Comparison of ENCODE assay signal across 32 mouse cellular contexts in the genomic region with DNA sequence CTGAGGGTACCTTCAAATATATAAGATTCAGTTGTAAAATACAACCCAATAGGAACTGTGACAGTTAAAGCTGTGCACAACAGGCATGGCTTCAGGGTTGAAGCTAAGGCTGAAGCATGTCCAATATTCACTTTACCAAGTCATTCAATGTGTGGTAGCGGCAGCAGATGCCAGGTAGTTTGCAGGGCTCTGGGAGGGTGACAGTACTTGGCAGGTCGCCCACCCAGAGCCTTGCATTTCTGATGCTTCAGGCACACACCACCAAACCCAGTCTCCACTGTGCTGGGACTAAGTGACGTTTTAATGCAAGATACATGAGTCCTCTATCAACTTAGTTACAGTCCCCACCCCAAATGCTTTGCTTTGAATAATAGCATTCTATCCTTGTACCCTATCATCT. TPM values are rescaled to one million over a fixed set of nuclear protein-coding genes. Genes with fewer than 3 reads are reported as not detected.
DNase-seq lines count a peak whose midpoint lies in the region; ATAC-seq and TF ChIP-seq lines count a peak whose summit lies in the region.
"Had no signal": no experiment of that assay in that cellular context is flagged by ENCODE, and none has a peak within 500 bp of the region (broad histone marks: within the 10 kb centered on the region; RNA-seq: fewer than 3 reads in every experiment).

No protein-coding gene starts in this region.

- H3K4me2 ChIP-seq in hindbrain, postnatal 0 days (ENCODE audit: low read depth, low read length), result no peak overlapping the region
- no peak overlapping the region for H3K4me2 ChIP-seq in hindbrain, embryonic 13.5 days
- H3K4me2 ChIP-seq: forebrain, embryonic 15.5 days; liver, embryonic 13.5 days; midbrain, embryonic 12.5 days; neural tube, embryonic 13.5 days; stomach, embryonic 15.5 days had no signal

- 18% methylated on average over 3 of the region's 3 CpGs for WGBS in cerebellum, adult 2 months
- WGBS in hindbrain, postnatal 0 days, result 55% methylated on average over 3 of the region's 3 CpGs
- 76% methylated on average over 3 of the region's 3 CpGs for WGBS in hindbrain, embryonic 13.5 days

- H3K4me3 ChIP-seq in cerebellum, adult 2 months (replicated peaks; ENCODE audit: insufficient read depth, low read depth, low read length), result no peak overlapping the region
- H3K4me3 ChIP-seq in hindbrain, postnatal 0 days (ENCODE audit: low read length), result no peak overlapping the region
- no peak overlapping the region for H3K4me3 ChIP-seq in hindbrain, embryonic 13.5 days
- H3K4me3 ChIP-seq in layer of hippocampus, adult 2 months, result no peak overlapping the region
- H3K4me3 ChIP-seq: forebrain, embryonic 15.5 days; liver, embryonic 13.5 days; midbrain, embryonic 12.5 days; myocyte; neural tube, embryonic 13.5 days; stomach, embryonic 15.5 days had no signal

- no peak for ATAC-seq in hindbrain, postnatal 0 days
- ATAC-seq in hindbrain, embryonic 13.5 days (ENCODE audit: low FRiP score), result no peak
- ATAC-seq: forebrain, embryonic 15.5 days; hindbrain, embryonic 16.5 days; intestine, postnatal 0 days; Patski had no signal

- no peak overlapping the region for H3K27ac ChIP-seq in cerebellum, adult 2 months (ENCODE audit: insufficient read depth, low read length)
- no peak overlapping the region for H3K27ac ChIP-seq in hindbrain, postnatal 0 days
- H3K27ac ChIP-seq in hindbrain, embryonic 13.5 days, result no peak overlapping the region
- H3K27ac ChIP-seq in layer of hippocampus, adult 2 months, result no peak overlapping the region
- H3K27ac ChIP-seq: forebrain, embryonic 15.5 days; liver, embryonic 13.5 days; midbrain, embryonic 12.5 days; neural tube, embryonic 13.5 days; stomach, embryonic 15.5 days had no signal

- TF ChIP-seq POLR2A in cerebellum, adult 2 months (IDR thresholded peaks at IDR 0.05; ENCODE audit: borderline replicate concordance, insufficient read depth, low read length), result no peak

- H3K4me1 ChIP-seq in cerebellum, adult 2 months (ENCODE audit: control insufficient read depth, insufficient read depth, low read length), result no peaks in the 10 kb centered on the region
- H3K4me1 ChIP-seq in hindbrain, postnatal 0 days (ENCODE audit: insufficient read depth, low read length), result no peaks in the 10 kb centered on the region
- H3K4me1 ChIP-seq in hindbrain, embryonic 13.5 days (replicated peaks), result 0 out of 2 replicates have a peak, but pooled peaks cover 2% of the 10 kb centered on the region
- H3K4me1 ChIP-seq: forebrain, embryonic 15.5 days; liver, embryonic 13.5 days; midbrain, embryonic 12.5 days; stomach, embryonic 15.5 days had no signal

- H3K9ac ChIP-seq in hindbrain, postnatal 0 days (replicated peaks; ENCODE audit: low read length), result no peak overlapping the region
- no peak overlapping the region for H3K9ac ChIP-seq in hindbrain, embryonic 13.5 days
- H3K9ac ChIP-seq: forebrain, embryonic 15.5 days; liver, embryonic 13.5 days; midbrain, embryonic 12.5 days; neural tube, embryonic 13.5 days; stomach, embryonic 15.5 days had no signal

- H3K9me3 ChIP-seq in hindbrain, postnatal 0 days (ENCODE audit: low read length), result peaks cover 6% of the 10 kb centered on the region; the same call in 1 of the 2 replicates
- no peaks in the 10 kb centered on the region for H3K9me3 ChIP-seq in hindbrain, embryonic 13.5 days
- H3K9me3 ChIP-seq: liver, embryonic 13.5 days; neural tube, embryonic 13.5 days; stomach, embryonic 15.5 days had no signal

- H3K27me3 ChIP-seq in cerebellum, adult 2 months (ENCODE audit: control insufficient read depth, insufficient read depth, low read length), result no peaks in the 10 kb centered on the region
- no peaks in the 10 kb centered on the region for H3K27me3 ChIP-seq in hindbrain, postnatal 0 days (ENCODE audit: insufficient read depth, low read length)
- H3K27me3 ChIP-seq in hindbrain, embryonic 13.5 days, result no peaks in the 10 kb centered on the region
- H3K27me3 ChIP-seq: forebrain, embryonic 15.5 days; liver, embryonic 13.5 days; midbrain, embryonic 12.5 days; neural tube, embryonic 13.5 days; Patski; stomach, embryonic 15.5 days had no signal

- peaks cover 4% of the 10 kb centered on the region; the same call in 1 of the 2 replicates for H3K36me3 ChIP-seq in hindbrain, postnatal 0 days (ENCODE audit: insufficient read depth, low read length)
- H3K36me3 ChIP-seq in hindbrain, embryonic 13.5 days, result peaks cover 20% of the 10 kb centered on the region
- H3K36me3 ChIP-seq: stomach, embryonic 15.5 days had no signal

- DNase-seq in cerebellum, adult 2 months, result peak; percentile 33 to 45
- DNase-seq in cerebellum, adult 8-10 months, result no peak
- DNase-seq in hindbrain, postnatal 0 days (ENCODE audit: low spot score), result peak; percentile 66
- DNase-seq in brain, adult 2 months (ENCODE audit: low read depth, low spot score), result peak; percentile 39
- DNase-seq in cerebellum, postnatal 25 days, result peak; percentile 61 to 77
- DNase-seq in layer of hippocampus, adult 2 months (ENCODE audit: low spot score in 2 of 2), result no peak
- DNase-seq: embryo, embryonic 11 days; gastrocnemius, postnatal 14 days; heart, adult 18-20 months; kidney, postnatal 25 days; liver, embryonic 13.5 days; lung, adult 2 months; right cerebral cortex, adult 18-20 months; thymus, postnatal 25 days had no signal

- no peak for TF ChIP-seq CTCF in cerebellum, adult 2 months (IDR thresholded peaks at IDR 0.05; ENCODE audit: borderline replicate concordance, insufficient read depth, low read depth, low read length)
- no peak for TF ChIP-seq CTCF in hindbrain, postnatal 0 days (IDR thresholded peaks at IDR 0.05; ENCODE audit: low read depth)
- no peak for TF ChIP-seq CTCF in layer of hippocampus, adult 2 months (conservative IDR thresholded peaks at IDR 0.05)

RNA-seq across cellular contexts. Expression of gene Vash2, which starts 21.6 kb away (rescaled TPM):
- 3.0 TPM in 2 replicates for polyA plus RNA-seq in cerebellum, adult 2 months (2012; rRNA removed)
- 38.5 and 40.9 TPM in 2 replicates for total RNA-seq in hindbrain, postnatal 0 days (2014; rRNA removed)
- polyA plus RNA-seq in hindbrain, postnatal 0 days (2015; fragmentation: Nextera tagmentation; extraction: Ambion mirVana), result 46.6 and 47.4 TPM in 2 replicates
- 92.4 and 94.1 TPM in 2 replicates for polyA plus RNA-seq in hindbrain, embryonic 13.5 days (2015; fragmentation: Nextera tagmentation; extraction: Ambion mirVana)
- total RNA-seq in layer of hippocampus, adult 2 months (2021), result 1 to 10 TPM; 1.6 to 1.7 TPM
- total RNA-seq: hematopoietic stem cell, adult 5-6 weeks had no signal

RNA-seq across cellular contexts. Expression of gene Flvcr1, which starts 25.3 kb away (rescaled TPM):
- 24.0 and 24.3 TPM in 2 replicates for polyA plus RNA-seq in cerebellum, adult 2 months (2012; rRNA removed)
- 27.6 and 44.9 TPM in 2 replicates for total RNA-seq in hindbrain, postnatal 0 days (2014; rRNA removed)
- polyA plus RNA-seq in hindbrain, postnatal 0 days (2015; fragmentation: Nextera tagmentation; extraction: Ambion mirVana), result 7.3 and 7.4 TPM in 2 replicates
- polyA plus RNA-seq in hindbrain, embryonic 13.5 days (2015; fragmentation: Nextera tagmentation; extraction: Ambion mirVana), result 5.6 and 8.3 TPM in 2 replicates
- 10 to 100 TPM; 16.9 to 18.9 TPM for total RNA-seq in layer of hippocampus, adult 2 months (2021)

RNA-seq across cellular contexts. Expression of gene Spata45, which starts 35.8 kb away (rescaled TPM):
- not detected in 2 replicates for polyA plus RNA-seq in cerebellum, adult 2 months (2012; rRNA removed)
- not detected in 2 replicates for total RNA-seq in hindbrain, postnatal 0 days (2014; rRNA removed)
- not detected in 2 replicates for polyA plus RNA-seq in hindbrain, postnatal 0 days (2015; fragmentation: Nextera tagmentation; extraction: Ambion mirVana)
- not detected in 2 replicates for polyA plus RNA-seq in hindbrain, embryonic 13.5 days (2015; fragmentation: Nextera tagmentation; extraction: Ambion mirVana)
- not detected for total RNA-seq in layer of hippocampus, adult 2 months (2021)
- total RNA-seq: adrenal gland, adult 18-20 months; gastrocnemius, postnatal 14 days; heart, adult 18-20 months; hematopoietic stem cell, adult 5-6 weeks; layer of hippocampus, adult 8-10 months; left cerebral cortex, postnatal 25 days; megakaryocyte, adult 5-6 weeks had no signal
- polyA plus RNA-seq: embryonic facial prominence, embryonic 14.5 days; forebrain, embryonic 15.5 days; heart, embryonic 14.5 days; hindbrain, embryonic 16.5 days; kidney, embryonic 14.5 days; limb, embryonic 14.5 days; liver, embryonic 13.5 days; lung, adult 2 months; midbrain, embryonic 12.5 days; myocyte; neural tube, embryonic 13.5 days; Patski; stomach, embryonic 15.5 days had no signal

Comparison
In these comparisons a context has a peak if more than half of its experiments do, and no peak if none do; other contexts are left out.
1. DNase-seq: peak in cerebellum, adult 2 months (2 of 2), hindbrain, postnatal 0 days (single experiment), brain, adult 2 months (single experiment) and cerebellum, postnatal 25 days (2 of 2); none in cerebellum, adult 8-10 months (single experiment) and layer of hippocampus, adult 2 months (0 of 2).
2. RNA of gene Vash2, which starts 21.6 kb away (polyA plus RNA-seq): 92.4 to 94.1 TPM in hindbrain, embryonic 13.5 days and 46.6 to 47.4 TPM in hindbrain, postnatal 0 days; 3.0 TPM in cerebellum, adult 2 months; every median in the first group is over 10 times any median in the second.